Mouse (Mus musculus) heart, postnatal 0 days (tissue): ENCODE measurements around the gene Ttll3. TPM values are rescaled to one million over a fixed set of nuclear protein-coding genes. Genes with fewer than 3 reads are reported as not detected.

Experiments used
- ATAC-seq: fragments of 200-750 bp; cut with Nextera tagmentation; 2 replicates; pipeline ENCODE4 v1.8.0; 2017; ENCODE audit warnings: low read depth, moderate number of reproducible peaks, moderate library complexity; ENCODE audit not compliant: insufficient read depth
- DNase-seq: peaks from one replicate; pipeline ENCODE4 v3.0.0-alpha.2; 2016; ENCODE audit warnings: low spot score
- H3K27ac ChIP-seq: fragments of 300-500 bp; sonication (generic); 2 replicates; pipeline ENCODE4 v1.5.1; 2014; ENCODE audit warnings: low read depth, mild to moderate bottlenecking
- H3K27me3 ChIP-seq: fragments of 300-500 bp; sonication (generic); 2 replicates; pipeline ENCODE4 v1.6.1; 2014; ENCODE audit warnings: low read length, mixed read lengths; ENCODE audit not compliant: control insufficient read depth, insufficient read depth
- H3K36me3 ChIP-seq: fragments of 300-500 bp; sonication (generic); replicated peaks from 2 replicates; pipeline ENCODE4 v1.6.1; 2014; ENCODE audit warnings: low read length, mixed read lengths; ENCODE audit not compliant: control insufficient read depth, insufficient read depth
- H3K4me1 ChIP-seq: fragments of 300-500 bp; sonication (generic); 2 replicates; pipeline ENCODE4 v1.6.1; 2014; ENCODE audit warnings: antibody characterized with exemption; ENCODE audit not compliant: control insufficient read depth, insufficient read depth
- H3K4me2 ChIP-seq: fragments of 300-500 bp; sonication (generic); 2 replicates; pipeline ENCODE4 v1.6.1; 2014; ENCODE audit warnings: low read depth, mild to moderate bottlenecking, low read length, moderate library complexity
- H3K4me3 ChIP-seq: fragments of 300-500 bp; sonication (generic); 2 replicates; pipeline ENCODE4 v1.5.1; 2014; ENCODE audit warnings: low read depth, low read length
- H3K9ac ChIP-seq: fragments of 300-500 bp; sonication (generic); replicated peaks from 2 replicates; pipeline ENCODE4 v1.6.1; 2014; ENCODE audit warnings: low read depth, low read length, mixed read lengths
- H3K9me3 ChIP-seq: fragments of 300-500 bp; sonication (generic); replicated peaks from 2 replicates; pipeline ENCODE4 v1.6.1; 2016; ENCODE audit warnings: low read length; ENCODE audit not compliant: control insufficient read depth
- CTCF ChIP-seq: IDR thresholded peaks from 2 replicates; pipeline ENCODE4 v1.5.1; 2016; ENCODE audit warnings: antibody characterized with exemption, control low read depth, low read depth
- EP300 ChIP-seq: IDR thresholded peaks from 2 replicates; pipeline ENCODE4 v1.6.1; 2016; ENCODE audit warnings: antibody characterized with exemption, low read depth
- WGBS: fragments of 180-500 bp; shearing (Covaris S2); extraction: QIAGEN DNeasy Blood & Tissue Kit; methylation state at CpG from one replicate; pipeline ENCODE4 v1.1.7; 2014; 5-methylcytosine and 5-hydroxymethylcytosine counted together
- microRNA-seq: library from miRNA; unstranded; fragments of <30 nt; microRNA quantifications from one replicate; pipeline ENCODE4, GENCODE M21; 2016
- polyA plus RNA-seq: library from polyadenylated mRNA; unstranded; fragments of >200 nt; fragmentation: Nextera tagmentation; extraction: Ambion mirVana; gene quantifications from 2 replicates; pipeline ENCODE4 v1.2.1, GENCODE M21; 2015
- total RNA-seq: library from RNA; depleted of rRNA; stranded (reverse); fragments of >200 nt; gene quantifications from 2 replicates; pipeline ENCODE4 v1.2.3, GENCODE M21; 2014; ENCODE audit warnings: low replicate concordance; rRNA removed

Ttll3 gene
- total and polyA plus RNA-seq, 2 experiments from 2014 or later: 0.64 to 10.4 TPM

DNA sequence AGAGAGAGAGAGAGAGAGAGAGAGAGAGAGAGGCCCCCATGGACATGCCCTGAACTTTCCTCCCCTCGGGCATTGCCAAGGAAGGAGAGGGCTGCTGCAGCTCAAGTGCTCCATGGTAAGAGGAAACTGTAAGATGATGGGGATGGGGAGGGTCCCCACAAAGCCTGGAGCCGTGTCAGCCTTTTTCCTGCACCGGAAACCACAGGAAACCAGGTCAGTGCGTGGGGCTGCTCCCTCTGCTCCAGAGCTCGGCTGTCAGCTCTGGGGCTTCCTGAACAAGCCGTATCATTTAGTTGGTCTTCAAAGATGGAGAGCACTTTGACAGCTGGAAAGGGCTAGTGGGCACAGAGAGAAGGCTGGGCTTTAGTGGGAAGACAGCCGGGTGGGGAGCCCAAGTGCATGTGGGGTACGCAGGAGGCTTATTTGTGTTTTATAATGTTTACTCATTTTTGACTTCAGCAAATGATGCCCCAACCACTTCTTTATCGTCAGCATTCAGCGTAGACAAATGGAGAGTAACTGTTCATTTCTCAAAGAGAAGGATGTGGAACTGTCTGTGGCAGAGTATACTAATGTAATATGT lies 69.0 kb downstream of the Ttll3 start, which contains the start of gene Il17re:
Il17re (plus strand) TSS at position 533 of the 583 bp plus-strand sequence.
- Histone ChIP-seq H3K27me3 (no peaks in the 10 kb centered on the region), H3K27ac (no peak within 1 kb of the TSS), H3K4me3 (no peak within 1 kb of the TSS), H3K9ac (no peak within 1 kb of the TSS), H3K9me3 (no peaks in the 10 kb centered on the region), H3K4me1 (no peaks in the 10 kb centered on the region), H3K36me3 (no peaks in the 10 kb centered on the region), H3K4me2 (no peak within 1 kb of the TSS)
- 64% methylated on average over 9 of the region's 10 CpGs for WGBS
- DNase-seq (no peak), ATAC-seq (no peak)
- TF ChIP-seq CTCF: no peak
- no peak for TF ChIP-seq EP300

DNA sequence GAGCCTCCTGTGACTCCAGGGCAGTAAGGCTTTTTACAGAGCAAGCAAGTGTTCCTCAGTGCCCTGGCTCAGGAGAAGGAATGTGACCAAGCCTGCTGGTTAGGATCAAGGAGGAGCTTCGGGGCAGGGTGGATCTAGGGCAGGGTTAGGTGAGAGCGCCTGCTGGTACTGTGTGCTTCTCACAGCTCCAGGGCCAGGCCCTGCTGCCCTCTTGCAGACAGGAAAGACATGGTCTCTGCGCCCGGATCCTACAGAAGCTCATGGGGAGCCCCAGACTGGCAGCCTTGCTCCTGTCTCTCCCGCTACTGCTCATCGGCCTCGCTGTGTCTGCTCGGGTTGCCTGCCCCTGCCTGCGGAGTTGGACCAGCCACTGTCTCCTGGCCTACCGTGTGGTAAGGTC lies 69.6 kb downstream of the Ttll3 start:
- no peak for ATAC-seq

DNA sequence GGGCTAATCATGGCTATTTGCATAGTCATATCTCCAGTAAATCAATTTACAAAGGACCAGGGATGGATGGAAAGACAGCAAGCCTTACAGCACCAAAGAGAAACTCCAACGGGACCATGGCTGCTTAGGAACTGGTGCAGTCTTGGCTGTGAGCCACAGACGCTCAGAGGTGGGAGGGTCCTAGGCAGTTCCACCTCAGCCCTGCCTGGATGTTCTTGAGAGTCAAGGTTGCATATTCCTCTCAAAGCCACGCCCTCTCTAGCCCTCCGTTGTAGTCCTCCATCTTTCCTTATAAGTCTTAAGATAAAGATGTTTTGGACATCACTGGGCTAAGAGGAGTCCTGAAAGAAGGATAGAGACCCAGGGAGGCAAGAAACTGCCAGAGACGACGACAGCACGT lies 75.0 kb downstream of the Ttll3 start:
- H3K9ac ChIP-seq: no peak overlapping the region
- H3K27ac ChIP-seq: no peak overlapping the region
- no peak for DNase-seq
- 49% methylated on average over 7 of the region's 7 CpGs for WGBS
- H3K9me3 ChIP-seq: no peaks in the 10 kb centered on the region
- ATAC-seq: no peak
- no peaks in the 10 kb centered on the region for H3K4me1 ChIP-seq
- no peak overlapping the region for H3K4me3 ChIP-seq
- H3K27me3 ChIP-seq: 0 out of 2 replicates have a peak, but pooled peaks cover 3% of the 10 kb centered on the region
- no peaks in the 10 kb centered on the region for H3K36me3 ChIP-seq
- TF ChIP-seq CTCF (no peak), EP300 (no peak)
- no peak overlapping the region for H3K4me2 ChIP-seq

More for the DNA sequence above, 69.6 kb downstream of the Ttll3 start:
- H3K9me3 ChIP-seq: no peaks in the 10 kb centered on the region
- H3K4me2 ChIP-seq: no peak overlapping the region
- DNase-seq: no peak
- TF ChIP-seq CTCF (no peak), EP300 (no peak)
- no peak overlapping the region for H3K9ac ChIP-seq
- H3K27me3 ChIP-seq: no peaks in the 10 kb centered on the region
- H3K27ac ChIP-seq: no peak overlapping the region
- no peaks in the 10 kb centered on the region for H3K4me1 ChIP-seq
- WGBS: 53% methylated on average over 10 of the region's 10 CpGs
- no peak overlapping the region for H3K4me3 ChIP-seq
- H3K36me3 ChIP-seq: no peaks in the 10 kb centered on the region

Small RNA genes within 50 kb of the gene (microRNA-seq; reads per million reads assigned to microRNA genes)
- not detected for gene Gm24387

Other genes with a start within 250 kb of the Ttll3 start
- 0.38 TPM in 1 of 2 replicates, not detected in the other for gene Lhfpl4, start 193.9 kb upstream of the Ttll3 start, total RNA-seq
- gene Lhfpl4, start 193.9 kb upstream of the Ttll3 start, polyA plus RNA-seq: 0.22 and 0.25 TPM in 2 replicates
- 26.9 and 49.5 TPM in 2 replicates for gene Mtmr14, start 151.4 kb upstream of the Ttll3 start, total RNA-seq
- 14.3 and 17.5 TPM in 2 replicates for gene Mtmr14, start 151.4 kb upstream of the Ttll3 start, polyA plus RNA-seq
- gene Cpne9, start 107.0 kb upstream of the Ttll3 start, total RNA-seq: not detected in 2 replicates
- gene Cpne9, start 107.0 kb upstream of the Ttll3 start, polyA plus RNA-seq: 0.04 TPM in 1 of 2 replicates, not detected in the other
- gene Brpf1, start 82.1 kb upstream of the Ttll3 start, total RNA-seq: 15.2 and 16.8 TPM in 2 replicates
- 5.1 and 6.4 TPM in 2 replicates for gene Brpf1, start 82.1 kb upstream of the Ttll3 start, polyA plus RNA-seq
- gene Ogg1, start 62.3 kb upstream of the Ttll3 start, total RNA-seq: 8.0 and 12.6 TPM in 2 replicates
- 6.4 and 7.0 TPM in 2 replicates for gene Ogg1, start 62.3 kb upstream of the Ttll3 start, polyA plus RNA-seq
- 105 and 115 TPM in 2 replicates for gene Camk1, start 45.3 kb upstream of the Ttll3 start, total RNA-seq
- gene Camk1, start 45.3 kb upstream of the Ttll3 start, polyA plus RNA-seq: 94.5 and 98.4 TPM in 2 replicates
- 11.6 and 45.1 TPM in 2 replicates for gene Tada3, start 11.4 kb upstream of the Ttll3 start, total RNA-seq
- gene Tada3, start 11.4 kb upstream of the Ttll3 start, polyA plus RNA-seq: 28.9 and 30.2 TPM in 2 replicates
- 129 and 146 TPM in 2 replicates for gene Arpc4, start 11.1 kb upstream of the Ttll3 start, total RNA-seq
- gene Arpc4, start 11.1 kb upstream of the Ttll3 start, polyA plus RNA-seq: 201 and 203 TPM in 2 replicates
- 15.0 and 23.2 TPM in 2 replicates for gene Rpusd3, start 30.1 kb downstream of the Ttll3 start, total RNA-seq
- 12.8 and 15.5 TPM in 2 replicates for gene Rpusd3, start 30.1 kb downstream of the Ttll3 start, polyA plus RNA-seq
- gene Cidec, start 46.5 kb downstream of the Ttll3 start, total RNA-seq: 0.35 TPM in 1 of 2 replicates, not detected in the other
- gene Cidec, start 46.5 kb downstream of the Ttll3 start, polyA plus RNA-seq: 0.11 TPM in 1 of 2 replicates, not detected in the other
- gene Jagn1, start 53.3 kb downstream of the Ttll3 start, total RNA-seq: 15.3 and 40.6 TPM in 2 replicates
- gene Jagn1, start 53.3 kb downstream of the Ttll3 start, polyA plus RNA-seq: 52.4 and 56.6 TPM in 2 replicates
- 0.70 and 2.2 TPM in 2 replicates for gene Il17re, start 69.2 kb downstream of the Ttll3 start, total RNA-seq
- 0.85 and 0.91 TPM in 2 replicates for gene Il17re, start 69.2 kb downstream of the Ttll3 start, polyA plus RNA-seq
- gene Il17rc, start 82.2 kb downstream of the Ttll3 start, total RNA-seq: 20.3 and 22.1 TPM in 2 replicates
- 11.6 and 12.1 TPM in 2 replicates for gene Il17rc, start 82.2 kb downstream of the Ttll3 start, polyA plus RNA-seq
- gene Creld1, start 94.0 kb downstream of the Ttll3 start, total RNA-seq: 27.1 and 34.5 TPM in 2 replicates
- gene Creld1, start 94.0 kb downstream of the Ttll3 start, polyA plus RNA-seq: 27.5 and 32.1 TPM in 2 replicates
- gene Prrt3, start 112.7 kb downstream of the Ttll3 start, total RNA-seq: not detected in 2 replicates
- gene Prrt3, start 112.7 kb downstream of the Ttll3 start, polyA plus RNA-seq: 0.07 and 0.20 TPM in 2 replicates
- 68.9 and 78.3 TPM in 2 replicates for gene Emc3, start 142.4 kb downstream of the Ttll3 start, total RNA-seq
- gene Emc3, start 142.4 kb downstream of the Ttll3 start, polyA plus RNA-seq: 79.4 and 82.9 TPM in 2 replicates
- gene Fancd2, start 142.4 kb downstream of the Ttll3 start, total RNA-seq: 9.0 and 14.5 TPM in 2 replicates
- gene Fancd2, start 142.4 kb downstream of the Ttll3 start, polyA plus RNA-seq: 1.9 and 2.4 TPM in 2 replicates
- not detected in 2 replicates for gene Fancd2os, start 211.5 kb downstream of the Ttll3 start, total RNA-seq
- not detected in 2 replicates for gene Fancd2os, start 211.5 kb downstream of the Ttll3 start, polyA plus RNA-seq
- 174 and 265 TPM in 2 replicates for gene Brk1, start 215.5 kb downstream of the Ttll3 start, total RNA-seq
- gene Brk1, start 215.5 kb downstream of the Ttll3 start, polyA plus RNA-seq: 169 and 173 TPM in 2 replicates
- 23.5 and 24.3 TPM in 2 replicates for gene Vhl, start 234.7 kb downstream of the Ttll3 start, total RNA-seq
- 17.2 and 18.0 TPM in 2 replicates for gene Vhl, start 234.7 kb downstream of the Ttll3 start, polyA plus RNA-seq
- gene Irak2, start 249.2 kb downstream of the Ttll3 start, total RNA-seq: 7.0 and 23.2 TPM in 2 replicates
- 5.8 and 6.3 TPM in 2 replicates for gene Irak2, start 249.2 kb downstream of the Ttll3 start, polyA plus RNA-seq